Mouse (Mus musculus) embryonic facial prominence, embryonic 10.5 days (tissue): Measurements from ENCODE around the gene Rhoj. TPM values are rescaled to one million over a fixed set of nuclear protein-coding genes. Genes with fewer than 3 reads are reported as not detected.

Experiments used
- DNase-seq: peaks from one replicate; pipeline ENCODE4 v3.0.0-alpha.2; 2017; ENCODE audit warnings: low spot score
- H3K27ac ChIP-seq: fragments of 300-500 bp; sonication (generic); replicated peaks from 2 replicates; pipeline ENCODE4 v1.5.1; 2016; ENCODE audit warnings: mild to moderate bottlenecking
- H3K27me3 ChIP-seq: fragments of 300-500 bp; sonication (generic); replicated peaks from 2 replicates; pipeline ENCODE4 v1.6.1; 2016; ENCODE audit warnings: low read depth, mild to moderate bottlenecking; ENCODE audit not compliant: poor library complexity, severe bottlenecking
- H3K36me3 ChIP-seq: fragments of 300-500 bp; sonication (generic); replicated peaks from 2 replicates; pipeline ENCODE4 v1.6.1; 2016; ENCODE audit warnings: mild to moderate bottlenecking, moderate library complexity
- H3K4me1 ChIP-seq: fragments of 300-500 bp; sonication (generic); 2 replicates; pipeline ENCODE4 v1.6.1; 2016
- H3K4me3 ChIP-seq: fragments of 300-500 bp; sonication (generic); 2 replicates; pipeline ENCODE4 v1.5.1; 2016; ENCODE audit warnings: mild to moderate bottlenecking, moderate library complexity
- H3K9me3 ChIP-seq: fragments of 300-500 bp; sonication (generic); 2 replicates; pipeline ENCODE4 v1.6.1; 2016; ENCODE audit warnings: mild to moderate bottlenecking
- WGBS: fragments of 180-500 bp; shearing (Covaris S2); methylation state at CpG from one replicate; pipeline ENCODE4 v1.1.7; 2016; 5-methylcytosine and 5-hydroxymethylcytosine counted together
- polyA plus RNA-seq: library from polyadenylated mRNA; unstranded; fragments of >200 nt; fragmentation: Nextera tagmentation; extraction: Ambion mirVana; gene quantifications from 2 replicates; pipeline ENCODE4 v1.2.1, GENCODE M21; 2016

Rhoj gene
- polyA plus RNA-seq, result 19.9 and 25.5 TPM in 2 replicates

GRCm38 (mm10) chr12:75307961-75308951 lies at the start of gene Rhoj:
Rhoj (plus strand) TSS chr12:75308322.
- H3K36me3 ChIP-seq, result no peaks in the 10 kb centered on the region

DNA sequence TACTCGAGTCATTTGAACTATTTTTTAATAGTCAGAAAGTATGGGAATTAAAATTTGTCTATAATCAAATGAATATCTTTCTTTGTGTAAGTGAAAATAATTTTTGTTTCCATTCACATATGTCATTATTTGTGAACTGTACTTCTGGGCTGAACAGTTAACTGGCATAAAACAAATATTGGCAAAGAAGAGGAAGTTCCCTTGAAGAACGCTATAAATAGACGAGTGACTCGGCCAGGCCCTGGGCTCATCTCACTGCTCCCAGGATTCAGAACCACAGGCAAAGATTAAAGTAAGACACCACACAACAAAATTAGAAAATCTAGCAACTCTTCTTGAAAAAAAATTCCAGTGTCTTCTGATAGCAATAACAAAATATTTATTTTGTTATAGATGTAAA lies 36.4 kb upstream of the Rhoj start:
- H3K4me3 ChIP-seq, result no peak overlapping the region
- DNase-seq, result no peak
- H3K27me3 ChIP-seq, result no peaks in the 10 kb centered on the region
- H3K27ac ChIP-seq, result no peak overlapping the region
- no peaks in the 10 kb centered on the region for H3K4me1 ChIP-seq
- no peaks in the 10 kb centered on the region for H3K9me3 ChIP-seq
- WGBS, result 72% methylated on average over 4 of the region's 4 CpGs
- H3K36me3 ChIP-seq, result no peaks in the 10 kb centered on the region

More at GRCm38 (mm10) chr12:75307961-75308951, at the start of gene Rhoj:
- H3K27me3 ChIP-seq, result peaks cover 4% of the 10 kb centered on the region; the same call in 1 of the 2 replicates
- H3K27ac ChIP-seq, result peak within 1 kb of the TSS; percentile 90
- peak within 1 kb of the TSS; percentile 71 for H3K4me3 ChIP-seq
- under 1% methylated on average over 34 of the region's 34 CpGs for WGBS
- H3K4me1 ChIP-seq, result peaks cover 22% of the 10 kb centered on the region
- DNase-seq, result peak; percentile 81
- H3K9me3 ChIP-seq, result no peaks in the 10 kb centered on the region

DNA sequence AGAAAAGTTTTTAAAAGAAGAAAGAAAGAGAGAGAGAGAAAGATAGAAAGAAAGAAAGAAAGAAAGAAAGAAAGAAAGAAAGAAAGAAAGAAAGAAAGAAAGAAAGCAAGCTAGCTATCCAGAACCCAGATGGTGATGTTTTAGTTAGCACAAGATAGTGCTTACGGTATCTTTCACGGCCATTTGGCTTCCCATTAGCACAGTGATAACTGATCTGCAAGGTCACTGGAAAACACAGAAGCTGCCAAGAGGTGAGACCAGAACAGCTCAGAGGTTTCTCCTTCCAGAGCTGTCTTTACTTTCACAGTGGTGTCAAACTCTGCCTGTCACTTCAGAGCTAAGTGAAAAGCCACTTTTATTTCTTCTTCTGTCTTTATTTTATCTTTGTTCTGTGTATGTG lies 32.4 kb upstream of the Rhoj start:
- Histone ChIP-seq H3K27me3 (no peaks in the 10 kb centered on the region), H3K9me3 (no peaks in the 10 kb centered on the region), H3K27ac (no peak overlapping the region), H3K36me3 (no peaks in the 10 kb centered on the region), H3K4me1 (no peaks in the 10 kb centered on the region), H3K4me3 (no peak overlapping the region)
- WGBS, result 87% methylated on average over 2 of the region's 2 CpGs
- no peak for DNase-seq

- DNase-seq, result no peak
- no peaks in the 10 kb centered on the region for H3K27me3 ChIP-seq
- H3K4me3 ChIP-seq, result no peak overlapping the region
- no peaks in the 10 kb centered on the region for H3K9me3 ChIP-seq
- no peak overlapping the region for H3K27ac ChIP-seq
- 95% methylated on average over 2 of the region's 2 CpGs for WGBS
- H3K4me1 ChIP-seq, result no peaks in the 10 kb centered on the region
- H3K36me3 ChIP-seq, result no peaks in the 10 kb centered on the region
Observed at GRCm38 (mm10) chr12:75277425-75277824, 30.7 kb upstream of the Rhoj start.

DNA sequence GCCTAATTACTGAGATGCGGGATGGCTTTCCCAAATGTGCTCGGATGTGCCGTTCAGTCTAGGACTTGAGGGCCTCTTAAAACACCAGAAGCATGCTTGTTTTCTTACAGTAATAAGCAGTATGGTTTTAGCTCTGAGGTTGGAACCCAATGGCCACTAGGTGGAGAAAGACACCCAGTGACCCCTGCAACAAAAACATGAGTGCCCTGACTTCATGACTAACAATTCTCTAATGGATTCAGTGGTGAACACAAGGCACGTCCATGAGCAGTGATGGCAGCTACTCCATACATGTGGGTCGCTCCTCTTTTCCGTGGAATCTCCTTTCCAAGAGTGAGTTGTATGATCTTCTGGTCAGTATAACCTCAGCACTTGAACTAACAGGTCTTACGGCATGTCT lies 27.6 kb upstream of the Rhoj start:
- Histone ChIP-seq H3K36me3 (no peaks in the 10 kb centered on the region), H3K9me3 (no peaks in the 10 kb centered on the region), H3K4me1 (0 out of 2 replicates have a peak, but pooled peaks cover 4% of the 10 kb centered on the region), H3K4me3 (no peak overlapping the region), H3K27ac (no peak overlapping the region), H3K27me3 (no peaks in the 10 kb centered on the region)
- 68% methylated on average over 7 of the region's 7 CpGs for WGBS
- no peak for DNase-seq

GRCm38 (mm10) chr12:75283226-75283625 lies 24.9 kb upstream of the Rhoj start:
- H3K36me3 ChIP-seq, result no peaks in the 10 kb centered on the region
- H3K27ac ChIP-seq, result no peak overlapping the region
- WGBS, result 58% methylated on average over 2 of the region's 2 CpGs
- H3K4me3 ChIP-seq, result no peak overlapping the region
- H3K27me3 ChIP-seq, result no peaks in the 10 kb centered on the region
- no peaks in the 10 kb centered on the region for H3K9me3 ChIP-seq
- DNase-seq, result no peak
- peaks cover 11% of the 10 kb centered on the region for H3K4me1 ChIP-seq

DNA sequence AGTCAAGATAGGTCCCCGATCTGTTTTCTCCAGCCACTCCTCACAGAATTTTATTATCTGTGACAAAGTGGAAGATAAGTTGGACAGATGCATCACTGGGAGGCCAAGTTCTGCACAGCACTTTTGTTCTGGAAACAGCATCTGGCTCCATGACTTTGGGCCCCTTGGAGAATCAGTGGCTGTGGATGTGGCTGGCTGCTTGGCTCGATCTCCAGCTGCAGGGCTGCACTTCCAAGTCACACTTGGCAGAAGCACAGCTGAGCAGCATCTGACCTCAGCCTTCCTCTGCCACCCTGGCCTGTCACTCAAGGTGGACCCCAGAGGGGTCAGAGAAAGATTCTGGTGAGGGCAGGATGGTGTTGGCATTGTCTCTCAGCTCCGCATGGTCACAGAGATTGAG lies 22.0 kb upstream of the Rhoj start:
- Histone ChIP-seq H3K4me1 (peaks cover 11% of the 10 kb centered on the region), H3K27me3 (no peaks in the 10 kb centered on the region), H3K36me3 (no peaks in the 10 kb centered on the region), H3K27ac (0 out of 2 replicates have a peak overlapping the region, but pooled peaks have one; percentile 30), H3K9me3 (no peaks in the 10 kb centered on the region), H3K4me3 (no peak overlapping the region)
- no peak for DNase-seq
- WGBS, result 66% methylated on average over 3 of the region's 3 CpGs

DNA sequence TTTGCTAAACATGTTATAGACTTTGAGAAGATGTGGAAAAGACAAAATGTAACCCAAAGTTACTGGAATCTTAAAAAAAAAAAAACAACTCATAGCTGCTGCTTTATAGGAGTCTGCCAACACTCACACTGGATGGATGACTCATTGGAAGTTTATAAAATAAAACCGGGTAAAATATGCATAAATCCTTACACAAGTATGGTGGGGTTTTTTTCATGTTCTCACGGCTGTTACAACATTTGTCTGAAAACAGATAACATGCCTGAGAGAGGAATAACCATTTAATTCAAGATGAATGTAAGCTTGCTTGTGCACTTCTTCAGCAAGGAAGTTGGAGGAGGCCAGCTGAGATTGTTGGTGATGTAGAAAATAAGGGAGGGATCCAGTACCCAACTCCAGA lies 17.6 kb upstream of the Rhoj start:
- H3K4me3 ChIP-seq, result no peak overlapping the region
- no peak overlapping the region for H3K27ac ChIP-seq
- no peak for DNase-seq
- H3K4me1 ChIP-seq, result peaks cover 8% of the 10 kb centered on the region
- H3K36me3 ChIP-seq, result no peaks in the 10 kb centered on the region
- H3K9me3 ChIP-seq, result no peaks in the 10 kb centered on the region
- H3K27me3 ChIP-seq, result no peaks in the 10 kb centered on the region
- 87% methylated on average over 2 of the region's 2 CpGs for WGBS

DNA sequence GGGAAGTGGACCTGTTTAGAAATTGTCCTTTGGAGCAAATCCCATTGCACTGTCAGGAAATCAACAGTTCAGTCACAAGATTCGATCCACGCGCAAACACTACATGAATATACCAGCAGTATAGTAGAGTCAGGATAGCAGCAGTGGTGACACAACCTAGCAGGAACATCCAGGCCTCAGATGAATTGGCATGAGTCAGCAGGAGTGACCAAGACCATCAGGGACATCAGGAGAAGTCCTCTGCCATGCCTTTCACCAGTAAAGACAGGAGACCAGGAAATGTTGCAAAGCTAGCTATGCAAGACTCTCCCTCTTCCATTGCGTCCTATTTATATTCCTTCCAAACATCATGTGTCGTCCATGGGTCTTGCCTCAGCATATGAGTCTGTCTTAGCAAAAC lies 16.6 kb upstream of the Rhoj start:
- H3K27me3 ChIP-seq, result no peaks in the 10 kb centered on the region
- no peaks in the 10 kb centered on the region for H3K9me3 ChIP-seq
- DNase-seq, result no peak
- H3K27ac ChIP-seq, result no peak overlapping the region
- H3K4me1 ChIP-seq, result peaks cover 1% of the 10 kb centered on the region
- H3K4me3 ChIP-seq, result no peak overlapping the region
- WGBS, result 97% methylated on average over 5 of the region's 5 CpGs
- H3K36me3 ChIP-seq, result no peaks in the 10 kb centered on the region

- 92% methylated on average over 6 of the region's 6 CpGs for WGBS
- Histone ChIP-seq H3K9me3 (no peaks in the 10 kb centered on the region), H3K27me3 (no peaks in the 10 kb centered on the region), H3K4me1 (no peaks in the 10 kb centered on the region), H3K4me3 (no peak overlapping the region), H3K36me3 (no peaks in the 10 kb centered on the region), H3K27ac (no peak overlapping the region)
- DNase-seq, result no peak
Observed at GRCm38 (mm10) chr12:75292939-75293338, 15.2 kb upstream of the Rhoj start.

DNA sequence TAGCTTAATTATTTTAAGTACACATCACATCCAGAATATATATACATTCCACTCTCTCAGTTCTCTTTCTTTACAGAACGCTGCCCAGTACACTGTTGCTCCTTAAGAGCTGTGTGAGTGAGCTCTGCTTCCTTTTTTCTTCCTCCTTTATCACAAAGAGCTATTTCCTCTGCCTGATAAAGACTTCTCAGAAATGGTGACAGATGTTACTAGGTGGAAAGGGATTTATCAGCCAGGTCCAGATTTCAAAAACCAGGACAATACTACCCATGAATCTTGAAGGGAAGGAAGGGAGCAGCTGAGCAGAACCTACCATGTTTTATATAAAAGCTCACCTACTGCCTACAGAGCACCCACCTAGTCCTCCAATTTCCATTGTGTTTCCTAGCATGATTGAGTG lies 8.3 kb upstream of the Rhoj start:
- Histone ChIP-seq H3K36me3 (no peaks in the 10 kb centered on the region), H3K27ac (no peak overlapping the region), H3K27me3 (no peaks in the 10 kb centered on the region), H3K9me3 (no peaks in the 10 kb centered on the region), H3K4me1 (no peaks in the 10 kb centered on the region), H3K4me3 (no peak overlapping the region)
- WGBS, result 82% methylated on average over 1 of the region's 1 CpGs
- DNase-seq, result no peak

DNA sequence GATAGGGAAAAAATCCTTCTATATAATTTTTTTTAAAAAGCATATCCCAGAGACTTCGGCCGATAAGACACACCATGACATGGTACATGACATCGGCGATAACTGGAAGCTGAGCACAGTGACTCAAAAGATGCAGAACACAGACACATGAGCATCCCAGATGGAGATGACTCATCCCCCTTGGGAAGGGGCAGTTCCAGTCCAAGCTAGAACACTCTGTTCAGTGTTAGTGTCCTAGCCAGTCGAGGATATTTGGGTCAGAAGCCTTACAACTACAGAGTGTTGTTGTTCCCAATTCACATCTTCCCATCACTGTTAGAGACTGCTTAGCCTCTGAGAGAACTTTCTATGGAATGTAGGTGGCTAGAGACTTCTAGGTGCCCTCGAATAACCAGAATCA lies 4.0 kb upstream of the Rhoj start:
- Histone ChIP-seq H3K4me1 (peaks cover 15% of the 10 kb centered on the region), H3K36me3 (no peaks in the 10 kb centered on the region), H3K27me3 (peaks cover 4% of the 10 kb centered on the region; the same call in 1 of the 2 replicates), H3K4me3 (no peak overlapping the region), H3K27ac (no peak overlapping the region), H3K9me3 (no peaks in the 10 kb centered on the region)
- DNase-seq, result no peak
- 93% methylated on average over 6 of the region's 6 CpGs for WGBS

GRCm38 (mm10) chr12:75309756-75310155 lies 1.6 kb downstream of the Rhoj start:
- peak overlapping the region; percentile 51 for H3K27ac ChIP-seq
- peak; percentile 30 for DNase-seq
- H3K4me1 ChIP-seq, result peaks cover 22% of the 10 kb centered on the region
- WGBS, result 46% methylated on average over 6 of the region's 6 CpGs
- H3K9me3 ChIP-seq, result no peaks in the 10 kb centered on the region
- H3K36me3 ChIP-seq, result no peaks in the 10 kb centered on the region
- H3K4me3 ChIP-seq, result peak overlapping the region; percentile 37
- peaks cover 4% of the 10 kb centered on the region; the same call in 1 of the 2 replicates for H3K27me3 ChIP-seq
